Mouse (Mus musculus) midbrain, embryonic 11.5 days (tissue): ENCODE measurements around the gene Rpl10-ps3. TPM values are rescaled to one million over a fixed set of nuclear protein-coding genes. Genes with fewer than 3 reads are reported as not detected.

Experiments used
- ATAC-seq: fragments of 200-750 bp; cut with Nextera tagmentation; 2 replicates; pipeline ENCODE4 v1.8.0; 2017; ENCODE audit warnings: moderate TSS enrichment, moderate library complexity; ENCODE audit not compliant: low FRiP score
- DNase-seq: peaks from one replicate; pipeline ENCODE4 v3.0.0; 2015; ENCODE audit warnings: low spot score; ENCODE audit errors: missing footprints
- H3K27ac ChIP-seq: fragments of 300-500 bp; sonication (generic); 2 replicates; pipeline ENCODE4 v1.5.1; 2014; ENCODE audit warnings: low read depth, low read length
- H3K27me3 ChIP-seq: fragments of 300-500 bp; sonication (generic); 2 replicates; pipeline ENCODE4 v1.6.1; 2014; ENCODE audit warnings: mild to moderate bottlenecking, low read length, moderate library complexity, mixed read lengths; ENCODE audit not compliant: control insufficient read depth, insufficient read depth
- H3K36me3 ChIP-seq: fragments of 300-500 bp; sonication (generic); 2 replicates; pipeline ENCODE4 v1.6.1; 2014; ENCODE audit warnings: mild to moderate bottlenecking, low read length, moderate library complexity, mixed read lengths; ENCODE audit not compliant: control insufficient read depth, insufficient read depth
- H3K4me1 ChIP-seq: fragments of 300-500 bp; sonication (generic); 2 replicates; pipeline ENCODE4 v1.6.1; 2014; ENCODE audit warnings: low read length; ENCODE audit not compliant: control insufficient read depth, insufficient read depth
- H3K4me2 ChIP-seq: fragments of 300-500 bp; sonication (generic); 2 replicates; pipeline ENCODE4 v1.6.1; 2014; ENCODE audit warnings: mild to moderate bottlenecking, moderate library complexity
- H3K4me3 ChIP-seq: fragments of 300-500 bp; sonication (generic); 2 replicates; pipeline ENCODE4 v1.5.1; 2014; ENCODE audit warnings: low read depth, low read length
- H3K9ac ChIP-seq: fragments of 300-500 bp; sonication (generic); 2 replicates; pipeline ENCODE4 v1.6.1; 2014; ENCODE audit warnings: low read length
- H3K9me3 ChIP-seq: fragments of 300-500 bp; sonication (generic); 2 replicates; pipeline ENCODE4 v1.6.1; 2016; ENCODE audit warnings: low read length; ENCODE audit not compliant: control insufficient read depth
- WGBS: fragments of 180-500 bp; shearing (Covaris S2); extraction: QIAGEN DNeasy Blood & Tissue Kit; methylation state at CpG from one replicate; pipeline ENCODE4 v1.1.7; 2014; 5-methylcytosine and 5-hydroxymethylcytosine counted together
- polyA plus RNA-seq: library from polyadenylated mRNA; unstranded; fragments of >200 nt; fragmentation: Nextera tagmentation; extraction: Ambion mirVana; gene quantifications from 2 replicates; pipeline ENCODE4 v1.2.1, GENCODE M21; 2014

The Rpl10-ps3 gene
- polyA plus RNA-seq, 1 experiment from 2014 or later = 172 TPM

DNA sequence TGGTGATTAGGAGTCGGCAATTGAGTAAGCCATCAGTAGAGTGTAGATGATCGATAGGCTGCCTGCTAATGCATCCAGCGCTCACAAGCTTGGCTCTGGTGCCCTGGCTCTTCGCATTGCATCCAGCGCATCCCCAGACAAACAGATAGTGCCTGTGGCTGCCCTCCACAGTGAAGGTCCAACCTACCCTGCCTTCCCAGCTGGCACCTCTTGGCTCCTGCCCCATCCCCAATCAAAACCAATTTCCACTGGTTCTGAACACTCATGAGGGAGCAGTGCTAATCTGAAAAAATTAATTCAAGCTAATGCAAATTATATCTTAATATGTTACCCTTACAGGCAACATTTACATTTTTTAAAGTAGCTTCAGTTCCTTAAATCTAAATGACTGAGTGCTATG is 25.3 kb downstream of the Rpl10-ps3 start:
- 94% methylated on average over 5 of the region's 5 CpGs for WGBS
- Histone ChIP-seq H3K4me3 (no peak overlapping the region), H3K36me3 (no peaks in the 10 kb centered on the region)

DNA sequence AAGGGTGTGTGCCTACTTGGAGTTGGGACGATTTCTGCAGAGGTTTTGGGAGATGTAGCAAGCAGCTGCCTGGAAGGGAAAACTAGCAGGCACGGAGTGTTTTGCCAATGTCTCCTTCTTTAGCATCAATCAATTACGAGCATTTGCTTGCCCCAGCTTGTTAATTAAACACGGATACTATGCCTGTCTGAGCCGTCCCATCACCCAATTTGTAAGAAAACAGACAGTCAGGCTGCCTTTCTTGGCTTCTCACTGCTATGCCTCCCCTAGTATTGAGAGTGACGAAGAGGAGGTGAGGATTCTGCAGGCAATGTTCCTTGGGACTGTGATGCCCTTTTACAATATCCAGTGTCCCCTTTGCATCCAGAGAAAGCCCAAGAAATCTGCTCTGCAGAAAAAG is 27.5 kb downstream of the Rpl10-ps3 start:
- H3K27ac ChIP-seq = no peak overlapping the region
- no peak for DNase-seq

More for the DNA sequence above, 25.3 kb downstream of the Rpl10-ps3 start:
- Histone ChIP-seq H3K9me3 (no peaks in the 10 kb centered on the region), H3K4me2 (no peak overlapping the region), H3K4me1 (no peaks in the 10 kb centered on the region), H3K9ac (no peak overlapping the region), H3K27me3 (no peaks in the 10 kb centered on the region), H3K27ac (no peak overlapping the region)
- no peak for DNase-seq
- no peak for ATAC-seq

GRCm38 (mm10) chr9:50315650-50316049 is 29.1 kb downstream of the Rpl10-ps3 start:
- 58% methylated on average over 3 of the region's 3 CpGs for WGBS
- Histone ChIP-seq H3K27me3 (no peaks in the 10 kb centered on the region), H3K36me3 (no peaks in the 10 kb centered on the region), H3K27ac (no peak overlapping the region), H3K4me3 (no peak overlapping the region), H3K4me1 (no peaks in the 10 kb centered on the region), H3K9me3 (no peaks in the 10 kb centered on the region), H3K9ac (no peak overlapping the region), H3K4me2 (no peak overlapping the region)
- no peak for DNase-seq
- no peak for ATAC-seq

More for the DNA sequence above, 27.5 kb downstream of the Rpl10-ps3 start:
- Histone ChIP-seq H3K4me1 (no peaks in the 10 kb centered on the region), H3K9ac (no peak overlapping the region), H3K9me3 (no peaks in the 10 kb centered on the region), H3K36me3 (no peaks in the 10 kb centered on the region), H3K4me2 (no peak overlapping the region), H3K4me3 (no peak overlapping the region), H3K27me3 (no peaks in the 10 kb centered on the region)
- WGBS = 85% methylated on average over 6 of the region's 6 CpGs
- no peak for ATAC-seq

- Histone ChIP-seq H3K4me1 (0 out of 2 replicates have a peak, but pooled peaks cover 5% of the 10 kb centered on the region), H3K27ac (no peak overlapping the region), H3K36me3 (no peaks in the 10 kb centered on the region), H3K9me3 (no peaks in the 10 kb centered on the region), H3K27me3 (no peaks in the 10 kb centered on the region), H3K4me2 (no peak overlapping the region), H3K4me3 (no peak overlapping the region), H3K9ac (no peak overlapping the region)
- DNase-seq = no peak
- ATAC-seq = no peak
- WGBS = 84% methylated on average over 6 of the region's 6 CpGs
These were observed 33.7 kb downstream of the Rpl10-ps3 start for GRCm38 (mm10) chr9:50311036-50311545.

GRCm38 (mm10) chr9:50305666-50306402 is 38.9 kb downstream of the Rpl10-ps3 start:
- no peak overlapping the region for H3K4me3 ChIP-seq
- WGBS = 58% methylated on average over 10 of the region's 10 CpGs
- no peak overlapping the region for H3K4me2 ChIP-seq
- peaks cover 7% of the 10 kb centered on the region; the same call in 1 of the 2 replicates for H3K4me1 ChIP-seq
- no peaks in the 10 kb centered on the region for H3K36me3 ChIP-seq
- ATAC-seq (peak; percentile 82; the same call in 1 of the 2 replicates), DNase-seq (peak; percentile 85)
- no peak overlapping the region for H3K9ac ChIP-seq
- no peaks in the 10 kb centered on the region for H3K9me3 ChIP-seq
- H3K27me3 ChIP-seq = no peaks in the 10 kb centered on the region
- peak overlapping the region; percentile 17 for H3K27ac ChIP-seq

DNA sequence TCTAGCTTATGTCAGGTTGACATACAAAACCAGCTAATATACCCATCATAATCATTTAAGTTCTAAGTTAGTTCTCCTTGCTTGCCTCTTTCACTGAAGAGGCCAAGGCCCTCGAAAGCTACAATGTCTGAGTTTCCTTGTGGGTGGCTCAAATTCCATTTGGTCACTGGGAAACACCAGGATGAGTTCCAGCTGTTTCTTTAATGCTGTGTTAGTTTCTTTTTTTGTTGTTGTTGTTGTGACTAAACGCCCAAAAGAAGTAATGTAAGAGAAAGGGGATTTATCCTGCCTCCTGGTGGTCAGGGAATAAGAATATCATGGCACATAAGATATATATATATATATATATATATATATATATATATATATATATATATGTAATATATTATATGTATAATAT is 39.7 kb downstream of the Rpl10-ps3 start:
- H3K36me3 ChIP-seq = no peaks in the 10 kb centered on the region
- H3K9me3 ChIP-seq = no peaks in the 10 kb centered on the region
- WGBS = 76% methylated on average over 2 of the region's 2 CpGs
- H3K9ac ChIP-seq = no peak overlapping the region
- no peak overlapping the region for H3K4me3 ChIP-seq
- ATAC-seq = no peak
- no peak overlapping the region for H3K4me2 ChIP-seq
- H3K27me3 ChIP-seq = no peaks in the 10 kb centered on the region
- no peak overlapping the region for H3K27ac ChIP-seq
- DNase-seq = no peak
- peaks cover 7% of the 10 kb centered on the region; the same call in 1 of the 2 replicates for H3K4me1 ChIP-seq

GRCm38 (mm10) chr9:50304004-50304403 is 40.8 kb downstream of the Rpl10-ps3 start:
- DNase-seq (no peak), ATAC-seq (no peak)
- H3K27ac ChIP-seq = no peak overlapping the region
- H3K9ac ChIP-seq = no peak overlapping the region
- no peaks in the 10 kb centered on the region for H3K9me3 ChIP-seq
- H3K36me3 ChIP-seq = no peaks in the 10 kb centered on the region
- no peak overlapping the region for H3K4me3 ChIP-seq
- peaks cover 7% of the 10 kb centered on the region; the same call in 1 of the 2 replicates for H3K4me1 ChIP-seq
- H3K4me2 ChIP-seq = no peak overlapping the region
- no peaks in the 10 kb centered on the region for H3K27me3 ChIP-seq
- WGBS = 83% methylated on average over 4 of the region's 4 CpGs

- H3K9me3 ChIP-seq = no peaks in the 10 kb centered on the region
- DNase-seq (no peak), ATAC-seq (no peak)
- no peak overlapping the region for H3K27ac ChIP-seq
- H3K27me3 ChIP-seq = no peaks in the 10 kb centered on the region
- no peak overlapping the region for H3K9ac ChIP-seq
- H3K36me3 ChIP-seq = no peaks in the 10 kb centered on the region
- no peak overlapping the region for H3K4me2 ChIP-seq
- H3K4me1 ChIP-seq = peaks cover 7% of the 10 kb centered on the region; the same call in 1 of the 2 replicates
- no peak overlapping the region for H3K4me3 ChIP-seq
These were observed 43.0 kb downstream of the Rpl10-ps3 start for GRCm38 (mm10) chr9:50301722-50302121.

DNA sequence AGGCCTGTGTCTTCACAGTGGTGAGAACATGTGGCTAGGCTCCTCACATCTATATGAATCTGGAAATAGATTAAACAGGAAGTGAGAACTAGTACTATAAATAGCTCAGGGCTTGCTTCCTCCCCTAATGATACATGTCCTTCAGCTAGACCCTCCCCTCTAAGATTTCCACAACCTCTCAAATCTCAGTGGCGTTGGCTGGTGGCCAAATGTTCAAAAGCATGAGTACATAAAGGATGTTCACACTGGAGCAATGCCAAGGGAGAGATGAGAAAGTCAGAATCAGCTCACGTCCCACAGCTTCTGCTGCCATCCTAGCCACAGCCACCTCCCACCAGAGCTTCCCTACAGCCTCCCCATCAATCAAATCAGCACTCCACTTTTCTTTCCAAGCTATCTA is 46.4 kb downstream of the Rpl10-ps3 start:
- Histone ChIP-seq H3K9ac (no peak overlapping the region), H3K4me3 (no peak overlapping the region), H3K4me1 (peaks cover 2% of the 10 kb centered on the region; the same call in 1 of the 2 replicates), H3K4me2 (no peak overlapping the region), H3K27me3 (no peaks in the 10 kb centered on the region), H3K27ac (no peak overlapping the region), H3K9me3 (no peaks in the 10 kb centered on the region), H3K36me3 (no peaks in the 10 kb centered on the region)
- no peak for DNase-seq
- ATAC-seq = no peak
- 84% methylated on average over 2 of the region's 2 CpGs for WGBS
